Mouse (Mus musculus): Measurements from ENCODE around the gene Olfr114. TPM values are rescaled to one million over a fixed set of nuclear protein-coding genes. Genes with fewer than 3 reads are reported as not detected.

Gene Olfr114
- not detected in 2 replicates for polyA plus RNA-seq (2015; fragmentation: Nextera tagmentation; extraction: Ambion mirVana)

GRCm38 (mm10) chr17:37592643-37593042, at the start of gene Olfr114:
Gene Olfr114 (minus strand): TSS chr17:37592743.
- H3K27ac ChIP-seq, result no peak within 1 kb of the TSS
- no peaks in the 10 kb centered on the region for H3K4me1 ChIP-seq
- no peaks in the 10 kb centered on the region for H3K36me3 ChIP-seq
- ATAC-seq (replicated peaks; ENCODE audit: low FRiP score), result no peak
- H3K9me3 ChIP-seq (replicated peaks), result no peaks in the 10 kb centered on the region
- no peaks in the 10 kb centered on the region for H3K27me3 ChIP-seq
- H3K4me2 ChIP-seq, result no peak within 1 kb of the TSS
- no peak within 1 kb of the TSS for H3K9ac ChIP-seq
- H3K4me3 ChIP-seq (replicated peaks), result no peak within 1 kb of the TSS

DNA sequence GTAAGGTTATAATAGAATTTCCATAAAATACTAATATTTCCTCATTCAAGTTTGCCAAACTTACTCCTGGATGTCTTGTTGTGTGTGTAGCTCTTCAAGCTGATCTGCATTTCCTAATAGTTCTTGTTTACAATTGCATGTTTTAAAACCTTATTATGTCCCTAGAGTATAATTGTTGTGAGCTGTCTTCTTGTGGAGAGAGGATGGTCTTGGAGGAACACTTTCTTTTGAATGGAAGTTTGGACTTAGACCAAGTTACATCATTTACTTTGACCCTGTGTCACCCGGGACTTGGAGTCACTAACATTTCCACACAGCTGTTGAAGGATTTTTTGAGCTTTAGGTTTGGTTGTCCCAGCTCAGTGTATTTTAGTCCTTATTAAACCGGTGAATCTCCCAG, 34.5 kb upstream of the Olfr114 start, which contains the start of the genes Olfr115 and Olfr116:
Gene Olfr115 (minus strand): TSS at position 101 of the 400 bp plus-strand sequence.
Gene Olfr116 (minus strand): TSS at position 191 of the 400 bp plus-strand sequence.
- no peak for ATAC-seq (replicated peaks; ENCODE audit: low FRiP score)
- no peaks in the 10 kb centered on the region for H3K4me1 ChIP-seq
- no peak within 1 kb of the TSS for H3K9ac ChIP-seq
- no peak within 1 kb of the TSS for H3K27ac ChIP-seq
- H3K9me3 ChIP-seq (replicated peaks), result 0 out of 2 replicates have a peak, but pooled peaks cover 4% of the 10 kb centered on the region
- no peaks in the 10 kb centered on the region for H3K27me3 ChIP-seq
- H3K4me2 ChIP-seq, result no peak within 1 kb of the TSS
- H3K4me3 ChIP-seq (replicated peaks), result no peak within 1 kb of the TSS
- no peaks in the 10 kb centered on the region for H3K36me3 ChIP-seq
- WGBS, result 78% methylated on average over 2 of the region's 2 CpGs

DNA sequence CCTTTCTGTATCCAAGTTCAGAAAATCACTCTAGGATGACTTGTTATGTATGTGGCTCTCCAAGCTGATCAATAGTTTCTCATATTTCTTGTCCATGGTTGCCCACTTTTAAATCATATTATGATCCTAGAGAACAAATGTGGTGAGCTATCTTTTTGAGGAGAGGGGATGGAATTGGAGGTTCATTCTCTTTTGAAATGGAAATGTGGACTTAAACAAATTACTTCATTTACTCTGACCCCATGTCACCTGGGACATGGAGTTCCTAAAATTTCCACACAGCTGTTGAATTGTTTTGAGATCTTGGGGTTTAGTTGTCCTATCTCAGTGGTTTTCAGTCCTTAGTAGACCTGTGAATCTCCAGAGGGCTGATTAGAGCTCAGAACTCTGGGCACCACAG, 15.0 kb downstream of the Olfr114 start, which contains the start of gene Olfr113:
Gene Olfr113 (minus strand): TSS at position 101 of the 400 bp plus-strand sequence.
- Histone ChIP-seq H3K27me3 (no peaks in the 10 kb centered on the region), H3K4me3 (replicated peaks) (no peak within 1 kb of the TSS), H3K4me2 (no peak within 1 kb of the TSS), H3K9me3 (replicated peaks) (no peaks in the 10 kb centered on the region), H3K9ac (no peak within 1 kb of the TSS), H3K4me1 (no peaks in the 10 kb centered on the region), H3K36me3 (no peaks in the 10 kb centered on the region), H3K27ac (no peak within 1 kb of the TSS)
- ATAC-seq (replicated peaks; ENCODE audit: low FRiP score), result no peak

- H3K9me3 ChIP-seq (replicated peaks), result no peaks in the 10 kb centered on the region
- no peak within 1 kb of the TSS for H3K9ac ChIP-seq
- H3K27ac ChIP-seq, result no peak within 1 kb of the TSS
- no peak for ATAC-seq (replicated peaks; ENCODE audit: low FRiP score)
- no peak within 1 kb of the TSS for H3K4me3 ChIP-seq (replicated peaks)
- H3K4me1 ChIP-seq, result no peaks in the 10 kb centered on the region
- H3K27me3 ChIP-seq, result no peaks in the 10 kb centered on the region
- no peak within 1 kb of the TSS for H3K4me2 ChIP-seq
- H3K36me3 ChIP-seq, result no peaks in the 10 kb centered on the region
Measured at GRCm38 (mm10) chr17:37569351-37569750, 23.2 kb downstream of the Olfr114 start, which contains the start of gene Olfr112. Gene Olfr112 (minus strand): TSS chr17:37569451.

DNA sequence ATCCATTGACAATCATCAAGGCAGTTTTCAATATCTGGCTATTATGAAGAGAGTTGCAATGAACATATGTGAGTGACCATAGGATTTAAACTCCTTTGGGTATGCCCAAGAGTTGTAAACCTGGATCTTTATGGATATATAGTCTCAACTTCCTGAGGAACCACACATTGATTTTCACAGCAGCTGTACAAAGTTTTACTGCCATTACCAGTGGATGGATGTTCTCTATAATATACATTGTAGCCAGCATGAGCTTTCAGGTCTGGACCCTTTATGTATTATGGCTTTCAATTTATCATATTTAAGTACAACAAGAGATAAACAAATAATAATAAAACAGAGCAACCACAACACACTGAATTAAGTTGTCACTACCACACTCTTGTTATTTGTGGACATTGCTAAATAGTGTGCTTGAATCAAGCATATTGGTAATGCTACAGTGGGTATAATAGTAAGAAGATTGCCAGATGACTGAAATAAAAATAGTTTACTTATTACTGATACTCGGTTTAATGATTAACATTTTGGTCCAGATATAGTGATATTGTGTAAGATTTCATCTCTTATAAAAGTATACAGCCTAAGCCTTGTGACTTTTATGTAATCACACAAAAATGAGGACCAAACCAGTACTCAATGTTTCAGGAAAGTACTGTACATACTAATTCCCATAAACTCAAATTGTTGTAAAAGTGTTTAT, 33.5 kb downstream of the Olfr114 start:
- no peak overlapping the region for H3K9ac ChIP-seq
- 62% methylated on average over 1 of the region's 1 CpGs for WGBS
- no peaks in the 10 kb centered on the region for H3K27me3 ChIP-seq
- H3K9me3 ChIP-seq (replicated peaks), result no peaks in the 10 kb centered on the region
- no peaks in the 10 kb centered on the region for H3K4me1 ChIP-seq
- ATAC-seq (replicated peaks; ENCODE audit: low FRiP score), result no peak
- no peak overlapping the region for H3K4me2 ChIP-seq
- no peak overlapping the region for H3K4me3 ChIP-seq (replicated peaks)
- H3K27ac ChIP-seq, result no peak overlapping the region
- H3K36me3 ChIP-seq, result no peaks in the 10 kb centered on the region

DNA sequence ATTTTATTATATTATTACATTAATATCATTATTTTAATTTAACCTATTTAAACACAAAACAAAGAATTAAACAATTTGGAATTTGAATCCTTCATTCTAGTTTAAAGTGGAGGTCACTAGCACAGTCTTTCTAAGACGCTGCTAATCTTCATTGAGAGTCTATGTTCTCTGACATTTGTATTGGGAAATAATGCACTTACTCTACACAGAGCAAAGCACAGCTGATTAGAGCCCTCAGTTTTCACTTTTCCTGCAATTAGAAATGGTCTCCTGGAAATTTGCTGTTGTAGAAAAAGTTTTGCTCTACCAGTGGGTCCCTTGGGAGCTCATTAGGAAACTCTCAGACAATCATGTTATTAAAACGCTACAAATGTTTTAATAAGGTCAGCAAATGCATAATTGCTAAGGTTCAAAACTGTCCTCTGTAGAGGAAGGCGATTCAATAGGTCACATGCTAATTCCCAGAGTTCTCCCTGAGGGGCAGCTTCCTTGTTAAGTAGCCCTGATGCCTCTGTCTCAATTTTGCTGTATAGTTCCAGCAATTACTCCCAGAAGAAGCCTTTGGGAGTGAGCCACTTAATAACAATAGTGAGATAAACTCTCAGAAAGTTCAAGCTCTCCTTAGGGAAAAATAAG, 48.6 kb downstream of the Olfr114 start:
- H3K9me3 ChIP-seq (replicated peaks), result no peaks in the 10 kb centered on the region
- no peak overlapping the region for H3K27ac ChIP-seq
- no peaks in the 10 kb centered on the region for H3K27me3 ChIP-seq
- no peak overlapping the region for H3K4me2 ChIP-seq
- no peak overlapping the region for H3K9ac ChIP-seq
- no peaks in the 10 kb centered on the region for H3K4me1 ChIP-seq
- no peak for ATAC-seq (replicated peaks; ENCODE audit: low FRiP score)
- no peaks in the 10 kb centered on the region for H3K36me3 ChIP-seq
- 71% methylated on average over 3 of the region's 3 CpGs for WGBS
- H3K4me3 ChIP-seq (replicated peaks), result no peak overlapping the region

- H3K9me3 ChIP-seq (replicated peaks), result no peaks in the 10 kb centered on the region
- H3K4me2 ChIP-seq, result no peak overlapping the region
- no peak for ATAC-seq (replicated peaks; ENCODE audit: low FRiP score)
- WGBS, result 85% methylated on average over 4 of the region's 4 CpGs
- no peak overlapping the region for H3K9ac ChIP-seq
- no peaks in the 10 kb centered on the region for H3K4me1 ChIP-seq
- H3K36me3 ChIP-seq, result no peaks in the 10 kb centered on the region
- no peak overlapping the region for H3K27ac ChIP-seq
- H3K4me3 ChIP-seq (replicated peaks), result no peak overlapping the region
- H3K27me3 ChIP-seq, result no peaks in the 10 kb centered on the region
Measured at GRCm38 (mm10) chr17:37541454-37542119, 51.0 kb downstream of the Olfr114 start.

Other genes starting within 250 kb of the Olfr114 start
- gene Olfr104-ps, start 233.2 kb downstream of the Olfr114 start, polyA plus RNA-seq (2015; fragmentation: Nextera tagmentation; extraction: Ambion mirVana), result not detected in 2 replicates
- not detected in 2 replicates for gene Olfr105-ps, start 213.7 kb downstream of the Olfr114 start, polyA plus RNA-seq (2015; fragmentation: Nextera tagmentation; extraction: Ambion mirVana)
- gene Olfr106-ps, start 202.3 kb downstream of the Olfr114 start, polyA plus RNA-seq (2015; fragmentation: Nextera tagmentation; extraction: Ambion mirVana), result not detected in 2 replicates
- gene Olfr107, start 193.5 kb downstream of the Olfr114 start, polyA plus RNA-seq (2015; fragmentation: Nextera tagmentation; extraction: Ambion mirVana), result not detected in 2 replicates
- gene Olfr108, start 147.3 kb downstream of the Olfr114 start, polyA plus RNA-seq (2015; fragmentation: Nextera tagmentation; extraction: Ambion mirVana), result not detected in 2 replicates
- not detected in 2 replicates for gene Olfr109, start 133.8 kb downstream of the Olfr114 start, polyA plus RNA-seq (2015; fragmentation: Nextera tagmentation; extraction: Ambion mirVana)
- not detected in 2 replicates for gene H2-M2, start 109.2 kb downstream of the Olfr114 start, polyA plus RNA-seq (2015; fragmentation: Nextera tagmentation; extraction: Ambion mirVana)
- gene Olfr110, start 100.3 kb downstream of the Olfr114 start, polyA plus RNA-seq (2015; fragmentation: Nextera tagmentation; extraction: Ambion mirVana), result not detected in 2 replicates
- not detected in 2 replicates for gene Olfr111, start 84.7 kb downstream of the Olfr114 start, polyA plus RNA-seq (2015; fragmentation: Nextera tagmentation; extraction: Ambion mirVana)
- gene Olfr112, start 23.3 kb downstream of the Olfr114 start, polyA plus RNA-seq (2015; fragmentation: Nextera tagmentation; extraction: Ambion mirVana), result not detected in 2 replicates
- not detected in 2 replicates for gene Olfr113, start 15.1 kb downstream of the Olfr114 start, polyA plus RNA-seq (2015; fragmentation: Nextera tagmentation; extraction: Ambion mirVana)
- gene Olfr115, start 34.4 kb upstream of the Olfr114 start, polyA plus RNA-seq (2015; fragmentation: Nextera tagmentation; extraction: Ambion mirVana), result not detected in 2 replicates
- gene Olfr116, start 34.5 kb upstream of the Olfr114 start, polyA plus RNA-seq (2015; fragmentation: Nextera tagmentation; extraction: Ambion mirVana), result not detected in 2 replicates
- not detected in 2 replicates for gene Olfr117, start 71.0 kb upstream of the Olfr114 start, polyA plus RNA-seq (2015; fragmentation: Nextera tagmentation; extraction: Ambion mirVana)
- gene Olfr118, start 74.2 kb upstream of the Olfr114 start, polyA plus RNA-seq (2015; fragmentation: Nextera tagmentation; extraction: Ambion mirVana), result not detected in 2 replicates
- gene Olfr119, start 103.8 kb upstream of the Olfr114 start, polyA plus RNA-seq (2015; fragmentation: Nextera tagmentation; extraction: Ambion mirVana), result not detected in 2 replicates
- not detected in 2 replicates for gene Olfr120, start 129.1 kb upstream of the Olfr114 start, polyA plus RNA-seq (2015; fragmentation: Nextera tagmentation; extraction: Ambion mirVana)
- not detected in 2 replicates for gene Olfr121, start 156.1 kb upstream of the Olfr114 start, polyA plus RNA-seq (2015; fragmentation: Nextera tagmentation; extraction: Ambion mirVana)
- gene Olfr122, start 175.9 kb upstream of the Olfr114 start, polyA plus RNA-seq (2015; fragmentation: Nextera tagmentation; extraction: Ambion mirVana), result not detected in 2 replicates
- gene Olfr123, start 200.8 kb upstream of the Olfr114 start, polyA plus RNA-seq (2015; fragmentation: Nextera tagmentation; extraction: Ambion mirVana), result not detected in 2 replicates
- gene Olfr124, start 207.1 kb upstream of the Olfr114 start, polyA plus RNA-seq (2015; fragmentation: Nextera tagmentation; extraction: Ambion mirVana), result not detected in 2 replicates
- gene Olfr125, start 240.2 kb upstream of the Olfr114 start, polyA plus RNA-seq (2015; fragmentation: Nextera tagmentation; extraction: Ambion mirVana), result not detected in 2 replicates

All from kidney, embryonic 15.5 days (tissue).